Mouse (Mus musculus): ENCODE data around the gene Cabp2.
"Not testable (repeated sequence)": the region's sequence is repeated elsewhere in the genome, so short reads cannot be mapped to it uniquely, and the experiment has no call there.

Cabp2 gene

GRCm38 (mm10) chr19:4081394-4081793 lies at the start of gene Cabp2:
TSS of gene Cabp2 (plus strand) at chr19:4081578.
- DNase-seq (ENCODE audit: low spot score in 2 of 2), result no peak

GRCm38 (mm10) chr19:4032668-4033067 lies 48.7 kb upstream of the Cabp2 start:
- DNase-seq (ENCODE audit: low spot score in 2 of 2), result no peak

- DNase-seq (ENCODE audit: low spot score in 2 of 2), result no peak
Observed at GRCm38 (mm10) chr19:4033298-4033697, 48.1 kb upstream of the Cabp2 start.

- DNase-seq (ENCODE audit: low spot score in 2 of 2), result no peak
Observed at GRCm38 (mm10) chr19:4033742-4034141, 47.6 kb upstream of the Cabp2 start.

- DNase-seq (ENCODE audit: low spot score in 2 of 2), result no peak
Observed at GRCm38 (mm10) chr19:4036327-4037045, 44.9 kb upstream of the Cabp2 start.

- DNase-seq (ENCODE audit: low spot score in 2 of 2), result not testable (repeated sequence)
Observed at GRCm38 (mm10) chr19:4037154-4037787, 44.1 kb upstream of the Cabp2 start.

- DNase-seq (ENCODE audit: low spot score in 2 of 2), result peak; percentile 70 to 87
Observed at GRCm38 (mm10) chr19:4037788-4038232, 43.6 kb upstream of the Cabp2 start, which contains the start of gene Gstp1. TSS of gene Gstp1 (minus strand) at chr19:4037985.

- not testable (repeated sequence) for DNase-seq (ENCODE audit: low spot score in 2 of 2)
Observed at GRCm38 (mm10) chr19:4040941-4041340, 40.4 kb upstream of the Cabp2 start.

- DNase-seq (ENCODE audit: low spot score in 2 of 2), result not testable (repeated sequence)
Observed at GRCm38 (mm10) chr19:4041500-4041899, 39.9 kb upstream of the Cabp2 start.

- no peak for DNase-seq (ENCODE audit: low spot score in 2 of 2)
Observed at GRCm38 (mm10) chr19:4042124-4042523, 39.3 kb upstream of the Cabp2 start.

GRCm38 (mm10) chr19:4044109-4044508 lies 37.3 kb upstream of the Cabp2 start:
- DNase-seq (ENCODE audit: low spot score in 2 of 2), result not testable (repeated sequence)

- DNase-seq (ENCODE audit: low spot score in 2 of 2), result peak in 1 of 2 experiments; percentile 74
Observed at GRCm38 (mm10) chr19:4045966-4046865, 35.2 kb upstream of the Cabp2 start, which contains the start of gene Gstp2. TSS of gene Gstp2 (minus strand) at chr19:4046023.

- DNase-seq (ENCODE audit: low spot score in 2 of 2), result peak in 1 of 2 experiments; percentile 45
Observed at GRCm38 (mm10) chr19:4046866-4047254, 34.5 kb upstream of the Cabp2 start.

- peak; percentile 85 to 94 for DNase-seq (ENCODE audit: low spot score in 2 of 2)
Observed at GRCm38 (mm10) chr19:4047859-4048258, 33.5 kb upstream of the Cabp2 start.

GRCm38 (mm10) chr19:4049069-4049468 lies 32.3 kb upstream of the Cabp2 start:
- peak in 1 of 2 experiments; percentile 10 for DNase-seq (ENCODE audit: low spot score in 2 of 2)

GRCm38 (mm10) chr19:4051016-4051415 lies 30.4 kb upstream of the Cabp2 start:
- no peak for DNase-seq (ENCODE audit: low spot score in 2 of 2)

- DNase-seq (ENCODE audit: low spot score in 2 of 2), result peak; percentile 76 to 90
Observed at GRCm38 (mm10) chr19:4051741-4052515, 29.4 kb upstream of the Cabp2 start.

- DNase-seq (ENCODE audit: low spot score in 2 of 2), result no peak
Observed at GRCm38 (mm10) chr19:4052516-4053030, 28.8 kb upstream of the Cabp2 start.

GRCm38 (mm10) chr19:4054613-4055012 lies 26.8 kb upstream of the Cabp2 start:
- no peak for DNase-seq (ENCODE audit: low spot score in 2 of 2)

- no peak for DNase-seq (ENCODE audit: low spot score in 2 of 2)
Observed at GRCm38 (mm10) chr19:4055216-4055946, 26.0 kb upstream of the Cabp2 start.
